Mouse (Mus musculus) spleen, adult 2 months (tissue): ENCODE data around the gene Vdr. TPM values are rescaled to one million over a fixed set of nuclear protein-coding genes. Genes with fewer than 3 reads are reported as not detected.

Source experiments
- DNase-seq, 2 experiments: peaks; one replicate each; pipeline versions ENCODE4 v3.0.0 to v3.0.0-alpha.2; 2012 to 2021; ENCODE audit warnings: low spot score in 2 of 2, low read depth in 1 of 2
- H3K27ac ChIP-seq: fragments of 200-500 bp; 2 replicates; pipeline ENCODE4 v1.5.1; 2012; ENCODE audit warnings: low read length, inconsistent platforms; ENCODE audit not compliant: insufficient read depth
- H3K27me3 ChIP-seq: fragments of 200-500 bp; 2 replicates; pipeline ENCODE4 v1.6.1; 2012; ENCODE audit warnings: mild to moderate bottlenecking, moderate library complexity, low read length, inconsistent platforms; ENCODE audit not compliant: control insufficient read depth, insufficient read depth
- H3K36me3 ChIP-seq: fragments of 200-500 bp; 2 replicates; pipeline ENCODE4 v1.6.1; 2012; ENCODE audit warnings: mild to moderate bottlenecking, low read length, inconsistent platforms; ENCODE audit not compliant: control insufficient read depth, insufficient read depth
- H3K4me1 ChIP-seq: fragments of 200-500 bp; 2 replicates; pipeline ENCODE4 v1.6.1; 2011; ENCODE audit warnings: inconsistent platforms; ENCODE audit not compliant: control insufficient read depth, insufficient read depth, insufficient read length
- H3K4me3 ChIP-seq: fragments of 200-500 bp; 2 replicates; pipeline ENCODE4 v1.5.1; 2011; ENCODE audit warnings: mild to moderate bottlenecking, inconsistent platforms; ENCODE audit not compliant: insufficient read depth, insufficient read length; ENCODE audit errors: extremely low read depth
- CTCF ChIP-seq: fragments of 200-500 bp; IDR thresholded peaks from 2 replicates; pipeline ENCODE4 v1.5.1; 2011; ENCODE audit warnings: mild to moderate bottlenecking, inconsistent platforms; ENCODE audit not compliant: insufficient read depth, insufficient read length, insufficient replicate concordance; ENCODE audit errors: extremely low read depth
- POLR2A ChIP-seq: fragments of 200-500 bp; IDR thresholded peaks from 2 replicates; pipeline ENCODE4 v1.6.1; 2011; ENCODE audit warnings: low read depth, low read length, inconsistent platforms
- WGBS: fragments of 180-500 bp; shearing (Covaris S2); methylation state at CpG from one replicate; pipeline ENCODE4 v1.1.7; 2018; 5-methylcytosine and 5-hydroxymethylcytosine counted together
- polyA plus RNA-seq: library from polyadenylated mRNA; depleted of rRNA; stranded (reverse); fragments of >200 nt; gene quantifications from 2 replicates; pipeline ENCODE4 v1.2.3, GENCODE M21; 2012

Vdr gene
- polyA plus RNA-seq, 1 experiment: 0.70 TPM

DNA sequence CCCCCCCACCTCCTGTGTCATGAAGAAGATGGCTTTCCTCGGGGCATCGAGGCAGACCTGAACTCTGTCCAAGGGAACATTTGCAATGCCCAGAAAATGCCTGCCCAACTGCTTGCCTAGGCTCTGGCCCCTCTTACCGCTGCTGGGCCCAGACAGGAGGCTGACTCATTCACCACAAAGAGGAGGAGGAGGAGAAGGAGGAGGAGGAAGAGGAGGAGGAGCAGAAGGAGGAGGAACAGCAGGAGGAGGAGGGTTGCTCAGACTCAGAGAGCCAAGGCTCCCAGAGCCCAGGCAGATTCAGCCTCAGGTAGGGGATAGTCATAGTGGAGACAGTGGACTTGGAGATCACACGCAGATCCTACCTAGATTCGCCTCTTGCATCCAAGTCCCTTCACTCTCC is 3.2 kb downstream of the Vdr start:
- H3K4me3 ChIP-seq: peak overlapping the region; percentile 14; the same call in 1 of the 2 replicates
- no peaks in the 10 kb centered on the region for H3K36me3 ChIP-seq
- H3K27me3 ChIP-seq: no peaks in the 10 kb centered on the region
- TF ChIP-seq POLR2A (no peak), CTCF (no peak)
- H3K4me1 ChIP-seq: peaks cover 6% of the 10 kb centered on the region; the same call in 1 of the 2 replicates
- 11% methylated on average over 5 of the region's 5 CpGs for WGBS
- no peak for DNase-seq
- no peak overlapping the region for H3K27ac ChIP-seq

DNA sequence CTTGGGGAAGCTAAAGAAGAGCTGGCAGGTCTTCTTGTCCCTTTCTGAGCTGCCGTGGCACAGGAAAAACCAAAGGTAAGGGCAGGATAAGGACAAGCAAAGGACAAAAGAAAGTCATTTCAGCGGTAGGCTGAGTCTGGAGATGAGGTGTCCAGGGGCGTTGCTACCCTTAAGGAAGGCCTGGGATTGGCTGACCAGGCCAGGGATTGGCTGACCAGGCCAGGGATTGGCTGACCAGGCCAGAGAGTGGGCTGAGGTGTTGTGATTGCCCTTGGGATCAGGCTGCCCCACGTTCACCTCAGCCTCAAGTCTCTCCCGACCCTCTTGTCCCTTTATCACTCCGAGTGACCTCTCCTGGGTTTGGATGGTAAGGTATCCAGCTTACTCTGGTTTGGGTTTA is 5.1 kb downstream of the Vdr start:
- Histone ChIP-seq H3K36me3 (no peaks in the 10 kb centered on the region), H3K27ac (no peak overlapping the region), H3K27me3 (no peaks in the 10 kb centered on the region), H3K4me3 (no peak overlapping the region), H3K4me1 (peaks cover 6% of the 10 kb centered on the region; the same call in 1 of the 2 replicates)
- WGBS: 92% methylated on average over 6 of the region's 6 CpGs
- TF ChIP-seq POLR2A: no peak
- no peak for TF ChIP-seq CTCF
- DNase-seq: no peak

DNA sequence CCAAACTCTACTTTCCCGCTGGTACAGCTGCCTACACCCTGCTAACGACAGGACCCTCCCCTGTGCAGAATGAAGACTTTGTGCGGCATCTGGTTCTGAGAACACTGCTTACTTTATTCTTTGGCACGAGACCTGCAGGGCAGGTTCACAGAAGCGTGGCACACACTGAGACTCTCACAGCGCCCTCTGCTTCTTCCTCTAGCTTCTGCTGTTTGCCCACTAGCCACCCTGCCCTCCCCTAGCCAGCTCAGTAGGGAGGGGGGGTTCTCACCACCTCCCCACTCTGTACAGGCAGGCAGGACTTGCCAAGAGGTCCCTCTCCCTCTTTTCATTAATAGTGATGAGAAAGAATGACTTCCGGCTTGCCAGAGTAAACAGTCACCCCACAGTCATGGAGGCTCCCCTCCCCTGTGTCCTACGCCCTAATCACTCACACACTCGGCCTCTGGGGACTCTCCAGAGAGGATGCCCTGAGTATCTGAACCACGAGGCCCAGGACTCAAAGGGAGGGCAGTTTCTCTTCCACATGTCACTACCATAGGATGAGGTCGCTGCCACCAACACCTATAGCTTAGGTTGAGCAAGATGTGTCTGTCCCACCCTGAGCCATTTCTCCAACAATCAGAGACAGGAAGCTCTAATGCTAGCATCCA is 6.0 kb downstream of the Vdr start:
- no peak overlapping the region for H3K4me3 ChIP-seq
- H3K4me1 ChIP-seq: peaks cover 6% of the 10 kb centered on the region; the same call in 1 of the 2 replicates
- no peaks in the 10 kb centered on the region for H3K27me3 ChIP-seq
- 76% methylated on average over 11 of the region's 11 CpGs for WGBS
- H3K36me3 ChIP-seq: no peaks in the 10 kb centered on the region
- no peak for DNase-seq
- H3K27ac ChIP-seq: no peak overlapping the region
- TF ChIP-seq POLR2A (no peak), CTCF (no peak)

DNA sequence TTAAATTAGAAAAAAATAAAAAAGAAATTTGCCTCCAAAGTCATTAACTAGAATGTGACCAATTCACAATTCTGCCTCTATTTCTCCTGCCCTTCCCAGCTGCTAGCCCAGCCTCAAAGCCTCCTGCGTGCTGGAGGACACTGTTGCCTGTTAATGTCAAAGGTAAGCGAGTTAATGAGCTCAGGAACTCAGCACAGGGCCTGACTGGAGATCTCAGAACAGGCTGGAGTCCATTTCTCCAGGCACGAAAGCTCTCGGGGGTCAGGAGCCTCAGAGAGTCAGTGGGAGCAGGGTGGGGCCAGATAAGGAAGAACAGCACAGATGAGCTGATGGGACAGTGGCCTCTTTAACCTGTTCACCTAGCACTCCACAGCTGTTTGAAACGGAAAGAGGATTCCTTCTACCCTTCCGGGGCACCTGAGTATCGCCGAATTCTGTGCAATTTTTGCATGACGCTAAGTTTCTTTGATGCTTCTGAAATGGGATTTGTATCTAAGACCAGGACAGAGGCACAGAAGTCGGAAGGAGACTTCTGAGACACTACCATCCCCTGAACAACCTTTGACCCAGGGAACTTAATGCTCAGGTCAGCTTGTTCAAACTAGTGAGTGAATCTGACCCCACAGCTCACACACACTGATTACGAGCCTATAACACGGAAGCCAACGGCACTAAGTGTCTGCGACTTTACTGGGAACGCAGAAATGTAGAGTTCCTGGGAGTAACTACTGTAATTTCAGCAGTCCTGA is 7.0 kb downstream of the Vdr start:
- no peak for DNase-seq
- Histone ChIP-seq H3K27ac (no peak overlapping the region), H3K27me3 (no peaks in the 10 kb centered on the region), H3K4me3 (no peak overlapping the region), H3K36me3 (no peaks in the 10 kb centered on the region), H3K4me1 (peaks cover 5% of the 10 kb centered on the region; the same call in 1 of the 2 replicates)
- TF ChIP-seq POLR2A (no peak), CTCF (no peak)
- 89% methylated on average over 15 of the region's 15 CpGs for WGBS

DNA sequence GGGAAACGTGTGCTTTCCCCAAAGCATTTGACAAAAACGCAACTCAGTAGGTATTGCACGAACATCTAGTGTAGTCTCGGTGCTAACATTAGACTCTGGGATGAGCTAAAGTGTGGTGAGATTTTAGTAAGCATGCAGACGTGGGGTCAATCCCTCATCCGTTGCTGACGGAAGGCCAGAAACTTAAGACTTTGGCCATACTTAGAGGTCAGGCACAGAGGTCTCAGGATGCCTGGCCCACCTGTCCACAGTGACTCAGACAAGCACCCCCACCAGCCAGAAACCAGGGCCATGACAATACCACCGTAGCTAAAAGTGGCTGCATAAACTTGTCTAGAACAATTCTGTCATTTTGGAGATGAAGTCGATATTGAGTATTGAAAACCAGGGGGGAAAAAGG is 9.4 kb downstream of the Vdr start:
- H3K27me3 ChIP-seq: no peaks in the 10 kb centered on the region
- H3K4me1 ChIP-seq: no peaks in the 10 kb centered on the region

DNA sequence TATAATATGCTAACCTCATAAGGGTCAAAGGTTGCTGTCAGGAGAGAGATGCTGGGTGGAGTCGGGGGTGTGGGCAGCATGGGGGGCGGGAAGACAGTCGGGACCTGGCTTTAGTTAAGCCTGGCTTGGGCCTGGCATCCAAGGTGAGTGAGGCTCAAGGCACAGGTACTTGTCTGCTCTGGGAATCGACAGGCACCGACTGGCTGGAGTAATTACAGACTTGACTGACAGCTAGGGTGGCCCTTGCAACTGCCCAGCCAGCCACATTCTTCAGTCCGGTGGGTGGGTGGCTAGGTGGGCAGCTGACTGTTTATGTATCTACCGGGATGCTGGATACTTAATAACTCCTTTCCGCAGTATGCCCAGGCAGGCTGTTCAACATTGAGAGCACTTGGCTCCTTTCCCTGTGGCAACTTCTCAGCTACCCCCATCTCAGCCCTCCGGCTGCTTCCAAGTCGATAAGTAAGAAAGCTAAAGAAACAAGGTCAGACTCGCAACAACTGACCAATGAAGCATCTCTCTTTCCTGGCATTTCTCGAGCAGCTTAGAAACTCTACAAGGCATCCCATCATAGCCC is 10.0 kb downstream of the Vdr start:
- Histone ChIP-seq H3K4me3 (no peak overlapping the region), H3K27me3 (no peaks in the 10 kb centered on the region)

More for the DNA sequence above, 9.4 kb downstream of the Vdr start:
- no peak overlapping the region for H3K27ac ChIP-seq
- H3K36me3 ChIP-seq: no peaks in the 10 kb centered on the region
- no peak for DNase-seq
- 91% methylated on average over 9 of the region's 9 CpGs for WGBS
- H3K4me3 ChIP-seq: no peak overlapping the region
- TF ChIP-seq POLR2A (no peak), CTCF (no peak)

DNA sequence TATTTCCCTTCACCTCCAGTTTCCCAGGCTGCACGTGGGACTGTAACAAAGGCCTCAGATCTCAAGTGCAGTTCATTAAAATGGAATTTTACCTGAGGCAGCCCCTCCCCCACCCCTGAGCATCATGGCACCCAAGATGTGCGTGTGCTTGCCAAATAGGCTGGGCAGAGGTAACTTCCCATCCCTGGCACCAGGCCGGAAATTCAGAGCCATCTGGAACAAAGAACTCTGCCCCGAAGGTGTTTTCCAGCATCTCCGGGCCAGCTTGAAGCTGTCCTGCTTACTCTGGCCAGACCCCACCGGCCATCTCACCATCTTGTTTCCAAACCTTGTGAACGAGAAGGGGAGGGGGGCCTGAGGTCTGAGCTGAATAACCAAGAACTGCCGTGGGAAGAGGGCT is 10.7 kb downstream of the Vdr start:
- no peaks in the 10 kb centered on the region for H3K36me3 ChIP-seq
- H3K27ac ChIP-seq: no peak overlapping the region
- no peak for DNase-seq
- WGBS: 90% methylated on average over 8 of the region's 8 CpGs
- no peaks in the 10 kb centered on the region for H3K4me1 ChIP-seq
- H3K4me3 ChIP-seq: no peak overlapping the region
- no peaks in the 10 kb centered on the region for H3K27me3 ChIP-seq
- TF ChIP-seq POLR2A: no peak
- no peak for TF ChIP-seq CTCF

More for the DNA sequence above, 10.0 kb downstream of the Vdr start:
- WGBS: 93% methylated on average over 12 of the region's 12 CpGs
- Histone ChIP-seq H3K27ac (no peak overlapping the region), H3K36me3 (no peaks in the 10 kb centered on the region), H3K4me1 (no peaks in the 10 kb centered on the region)
- no peak for TF ChIP-seq POLR2A
- no peak for TF ChIP-seq CTCF
- DNase-seq: no peak
